Mouse (Mus musculus) naive thymus-derived CD4-positive, alpha-beta T cell, adult 2 months (primary cell): ENCODE measurements around the gene Runx2.

Source experiments
- DNase-seq: peaks from one replicate; pipeline ENCODE4 v3.0.0-alpha.2; 2011; ENCODE audit warnings: low read depth

Gene Runx2

GRCm38 (mm10) chr17:44814508-44815175, at the start of gene Runx2:
Gene Runx2, minus strand, starts transcription at chr17:44814797.
- no peak for DNase-seq

GRCm38 (mm10) chr17:44863165-44863564, 48.6 kb upstream of the Runx2 start:
- DNase-seq: no peak

- DNase-seq: no peak
Measured at GRCm38 (mm10) chr17:44842184-44842583, 27.6 kb upstream of the Runx2 start.

- DNase-seq: no peak
Measured at GRCm38 (mm10) chr17:44831201-44831600, 16.6 kb upstream of the Runx2 start.

GRCm38 (mm10) chr17:44829587-44829986, 15.0 kb upstream of the Runx2 start:
- DNase-seq: no peak

- DNase-seq: no peak
Measured at GRCm38 (mm10) chr17:44827964-44828363, 13.4 kb upstream of the Runx2 start.

- no peak for DNase-seq
Measured at GRCm38 (mm10) chr17:44827124-44827523, 12.5 kb upstream of the Runx2 start.

- no peak for DNase-seq
Measured at GRCm38 (mm10) chr17:44821940-44822339, 7.3 kb upstream of the Runx2 start.

- DNase-seq: no peak
Measured at GRCm38 (mm10) chr17:44819816-44820215, 5.2 kb upstream of the Runx2 start.

- no peak for DNase-seq
Measured at GRCm38 (mm10) chr17:44818825-44819224, 4.2 kb upstream of the Runx2 start.

- no peak for DNase-seq
Measured at GRCm38 (mm10) chr17:44807031-44807430, 7.6 kb downstream of the Runx2 start.

GRCm38 (mm10) chr17:44797331-44797730, 17.3 kb downstream of the Runx2 start:
- no peak for DNase-seq

- DNase-seq: no peak
Measured at GRCm38 (mm10) chr17:44792218-44792917, 22.2 kb downstream of the Runx2 start.

GRCm38 (mm10) chr17:44788982-44789747, 25.4 kb downstream of the Runx2 start:
- no peak for DNase-seq

GRCm38 (mm10) chr17:44783143-44783542, 31.5 kb downstream of the Runx2 start:
- DNase-seq: no peak

- DNase-seq: no peak
Measured at GRCm38 (mm10) chr17:44782366-44782765, 32.2 kb downstream of the Runx2 start.

- no peak for DNase-seq
Measured at GRCm38 (mm10) chr17:44780353-44780752, 34.2 kb downstream of the Runx2 start.

GRCm38 (mm10) chr17:44778141-44778540, 36.5 kb downstream of the Runx2 start:
- DNase-seq: peak; percentile 14

- DNase-seq: peak; percentile 81
Measured at GRCm38 (mm10) chr17:44777337-44777804, 37.2 kb downstream of the Runx2 start.

- DNase-seq: peak; percentile 98
Measured at GRCm38 (mm10) chr17:44776738-44777270, 37.8 kb downstream of the Runx2 start, which contains the start of gene Supt3. Gene Supt3, plus strand, starts transcription at chr17:44777152.

GRCm38 (mm10) chr17:44772576-44772975, 42.0 kb downstream of the Runx2 start:
- no peak for DNase-seq

GRCm38 (mm10) chr17:44770871-44771270, 43.7 kb downstream of the Runx2 start:
- DNase-seq: no peak
